Mouse (Mus musculus): ENCODE data around the gene Tox3.

Gene Tox3

GRCm38 (mm10) chr8:90224172-90224571, 124.0 kb downstream of the Tox3 start:
- DNase-seq: no peak

- DNase-seq: no peak
Observed at GRCm38 (mm10) chr8:90209105-90210037, 138.8 kb downstream of the Tox3 start.

Measured in liver (tissue).